Comparison of ENCODE assay signal across 17 mouse cellular contexts in genomic region chr7:99953442-99954098, GRCm38 (mm10). TPM values are rescaled to one million over a fixed set of nuclear protein-coding genes. Genes with fewer than 3 reads are reported as not detected.
DNase-seq lines count a peak whose midpoint lies in the region; ATAC-seq lines count a peak whose summit lies in the region.
"Had no signal": no experiment of that assay in that cellular context is flagged by ENCODE, and none has a peak within 500 bp of the region (broad histone marks: within the 10 kb centered on the region; RNA-seq: fewer than 3 reads in every experiment).

No protein-coding gene starts in this region.

- peak overlapping the region; percentile 33; the same call in 1 of the 2 replicates for H3K9ac ChIP-seq in heart, embryonic 13.5 days
- H3K9ac ChIP-seq in midbrain, embryonic 11.5 days (ENCODE audit: low read length), result no peak overlapping the region
- H3K9ac ChIP-seq: intestine, embryonic 15.5 days; limb, embryonic 15.5 days had no signal

- 76% methylated on average over 6 of the region's 6 CpGs for WGBS in heart, embryonic 13.5 days
- 87% methylated on average over 6 of the region's 6 CpGs for WGBS in heart, embryonic 10.5 days
- WGBS in macrophage (ENCODE audit: missing documents), result 52% methylated on average over 6 of the region's 6 CpGs
- WGBS in midbrain, embryonic 11.5 days, result 90% methylated on average over 6 of the region's 6 CpGs

- no peak overlapping the region for H3K4me2 ChIP-seq in heart, embryonic 13.5 days
- H3K4me2 ChIP-seq in midbrain, embryonic 11.5 days, result no peak overlapping the region
- H3K4me2 ChIP-seq: intestine, embryonic 15.5 days; limb, embryonic 15.5 days had no signal

- no peak overlapping the region for H3K4me3 ChIP-seq in heart, embryonic 13.5 days
- H3K4me3 ChIP-seq in heart, embryonic 10.5 days, result no peak overlapping the region
- no peak overlapping the region for H3K4me3 ChIP-seq in macrophage (ENCODE audit: inconsistent target)
- no peak overlapping the region for H3K4me3 ChIP-seq in midbrain, embryonic 11.5 days (ENCODE audit: low read depth, low read length)
- H3K4me3 ChIP-seq: intestine, embryonic 15.5 days; limb, embryonic 15.5 days had no signal

- H3K27me3 ChIP-seq in heart, embryonic 13.5 days (replicated peaks), result no peaks in the 10 kb centered on the region
- H3K27me3 ChIP-seq in heart, embryonic 10.5 days (ENCODE audit: insufficient read depth, poor library complexity, severe bottlenecking), result no peaks in the 10 kb centered on the region
- H3K27me3 ChIP-seq in midbrain, embryonic 11.5 days (ENCODE audit: control insufficient read depth, insufficient read depth, low read length), result no peaks in the 10 kb centered on the region
- H3K27me3 ChIP-seq: intestine, embryonic 15.5 days; limb, embryonic 15.5 days had no signal

- H3K79me2 ChIP-seq in macrophage (ENCODE audit: inconsistent target), result peaks cover 65% of the 10 kb centered on the region

- peaks cover 20% of the 10 kb centered on the region for H3K4me1 ChIP-seq in heart, embryonic 13.5 days
- H3K4me1 ChIP-seq in heart, embryonic 10.5 days, result 0 out of 2 replicates have a peak, but pooled peaks cover 4% of the 10 kb centered on the region
- no peaks in the 10 kb centered on the region for H3K4me1 ChIP-seq in midbrain, embryonic 11.5 days (ENCODE audit: control insufficient read depth, insufficient read depth, low read length)
- H3K4me1 ChIP-seq: intestine, embryonic 15.5 days had no signal

- peaks cover 37% of the 10 kb centered on the region for H3K36me3 ChIP-seq in heart, embryonic 13.5 days
- peaks cover 20% of the 10 kb centered on the region; the same call in 1 of the 2 replicates for H3K36me3 ChIP-seq in heart, embryonic 10.5 days
- H3K36me3 ChIP-seq in macrophage (ENCODE audit: inconsistent target), result peaks cover 16% of the 10 kb centered on the region; the same call in 1 of the 2 replicates
- no peaks in the 10 kb centered on the region for H3K36me3 ChIP-seq in midbrain, embryonic 11.5 days (ENCODE audit: control insufficient read depth, insufficient read depth, low read length)

- DNase-seq in heart, embryonic 10.5 days (ENCODE audit: low spot score), result no peak
- DNase-seq in urinary bladder, postnatal 4 days (ENCODE audit: low spot score in 2 of 2), result peak; percentile 5 to 32
- DNase-seq in urinary bladder, postnatal 14 days (ENCODE audit: low spot score), result no peak
- DNase-seq in ovary, postnatal 36 days (ENCODE audit: low spot score), result no peak
- DNase-seq in midbrain, embryonic 11.5 days (ENCODE audit: low spot score, missing footprints), result no peak
- DNase-seq in adrenal gland, postnatal 14 days, result no peak
- DNase-seq: adrenal gland, postnatal 25 days; cerebellum, adult 9-11 months; gastrocnemius, postnatal 14 days; heart, postnatal 10 days; lung, postnatal 10 days had no signal

- no peaks in the 10 kb centered on the region for H3K9me3 ChIP-seq in heart, embryonic 13.5 days
- no peaks in the 10 kb centered on the region for H3K9me3 ChIP-seq in heart, embryonic 10.5 days
- no peaks in the 10 kb centered on the region for H3K9me3 ChIP-seq in midbrain, embryonic 11.5 days (ENCODE audit: control insufficient read depth, low read length)
- H3K9me3 ChIP-seq: intestine, embryonic 15.5 days; limb, embryonic 15.5 days had no signal

- no peak for ATAC-seq in heart, embryonic 13.5 days (ENCODE audit: extremely low read depth, insufficient number of reproducible peaks, low FRiP score, low TSS enrichment)
- ATAC-seq in midbrain, embryonic 11.5 days (ENCODE audit: low FRiP score), result no peak
- ATAC-seq: intestine, embryonic 15.5 days had no signal

- H3K27ac ChIP-seq in heart, embryonic 13.5 days (replicated peaks), result peak overlapping the region; percentile 32; the same call in 1 of the 2 replicates
- no peak overlapping the region for H3K27ac ChIP-seq in heart, embryonic 10.5 days
- H3K27ac ChIP-seq in macrophage, result peak overlapping the region; percentile 31
- no peak overlapping the region for H3K27ac ChIP-seq in midbrain, embryonic 11.5 days (ENCODE audit: low read depth, low read length)
- H3K27ac ChIP-seq: intestine, embryonic 15.5 days; limb, embryonic 15.5 days; stomach, postnatal 0 days had no signal

RNA-seq across cellular contexts. Expression of gene Rnf169, which starts 26.7 kb away (rescaled TPM):
- polyA plus RNA-seq in heart, embryonic 13.5 days (2015; fragmentation: Nextera tagmentation; extraction: Ambion mirVana), result 2.7 and 2.8 TPM in 2 replicates
- 3.1 and 4.3 TPM in 2 replicates for polyA plus RNA-seq in heart, embryonic 10.5 days (2016; fragmentation: Nextera tagmentation; extraction: Ambion mirVana)
- 100 to 1,000 TPM in 15 of 26 experiments, 10 to 100 TPM in 11; 44.4 to 168 (median 106) TPM for total RNA-seq in macrophage (2018; cell fraction: chromatin; rRNA removed)
- total RNA-seq in macrophage (2018; cell fraction: cytosol; rRNA removed), result 10 to 100 TPM in 23 of 26 experiments, 1 to 10 TPM in 3; 6.1 to 24.9 (median 18.3) TPM
- 100 to 1,000 TPM in 4 of 26 experiments, 10 to 100 TPM in 22; 19.2 to 119 (median 58.9) TPM for total RNA-seq in macrophage (2018; cell fraction: nucleus; rRNA removed)
- polyA plus RNA-seq in macrophage (2018), result 10.4 to 15.0 TPM (median 11.8 TPM) in 3 replicates
- 6.5 and 6.6 TPM in 2 replicates for polyA plus RNA-seq in midbrain, embryonic 11.5 days (2014; fragmentation: Nextera tagmentation; extraction: Ambion mirVana)
- total RNA-seq in adrenal gland, postnatal 14 days (2021), result 18.6 and 19.1 TPM in 2 replicates

RNA-seq across cellular contexts. Expression of gene Chrdl2, which starts 52.4 kb away (rescaled TPM):
- polyA plus RNA-seq in heart, embryonic 13.5 days (2015; fragmentation: Nextera tagmentation; extraction: Ambion mirVana), result 0.48 and 0.49 TPM in 2 replicates
- 0.65 TPM in 1 of 2 replicates, not detected in the other for polyA plus RNA-seq in heart, embryonic 10.5 days (2016; fragmentation: Nextera tagmentation; extraction: Ambion mirVana)
- not detected for total RNA-seq in macrophage (2018; cell fraction: chromatin; rRNA removed)
- total RNA-seq in macrophage (2018; cell fraction: cytosol; rRNA removed), result not detected
- total RNA-seq in macrophage (2018; cell fraction: nucleus; rRNA removed), result under 1 TPM in 1 of 26 experiments, not detected in 25; 0.50 TPM
- not detected in 3 replicates for polyA plus RNA-seq in macrophage (2018)
- 0.11 TPM in 1 of 2 replicates, not detected in the other for polyA plus RNA-seq in midbrain, embryonic 11.5 days (2014; fragmentation: Nextera tagmentation; extraction: Ambion mirVana)
- total RNA-seq in adrenal gland, postnatal 14 days (2021), result 0.26 TPM in 1 of 2 replicates, not detected in the other
- total RNA-seq: adrenal gland, postnatal 25 days; heart, postnatal 10 days; MEL had no signal

Comparison
In these comparisons a context has a peak if more than half of its experiments do, and no peak if none do; other contexts are left out.
1. H3K27ac ChIP-seq: peak in heart, embryonic 13.5 days (single experiment) and macrophage (single experiment); none in heart, embryonic 10.5 days (single experiment) and midbrain, embryonic 11.5 days (single experiment).
2. DNase-seq: peak in urinary bladder, postnatal 4 days (2 of 2); none in heart, embryonic 10.5 days (single experiment), urinary bladder, postnatal 14 days (single experiment), ovary, postnatal 36 days (single experiment), midbrain, embryonic 11.5 days (single experiment) and adrenal gland, postnatal 14 days (single experiment).